Mouse (Mus musculus) intestine, embryonic 14.5 days (tissue): ENCODE measurements around the gene Hip1r. TPM values are rescaled to one million over a fixed set of nuclear protein-coding genes. Genes with fewer than 3 reads are reported as not detected.

Experiments used
- ATAC-seq: fragments of 200-750 bp; cut with Nextera tagmentation; replicated peaks from 2 replicates; pipeline ENCODE4 v1.8.0; 2017; ENCODE audit warnings: low read depth, moderate number of reproducible peaks, moderate TSS enrichment, moderate library complexity; ENCODE audit not compliant: low FRiP score, low TSS enrichment
- DNase-seq: peaks from one replicate; pipeline ENCODE4 v3.0.0-alpha.2; 2018; ENCODE audit warnings: low spot score
- H3K27ac ChIP-seq: fragments of 300-500 bp; sonication (generic); 2 replicates; pipeline ENCODE4 v1.5.1; 2014; ENCODE audit warnings: low read depth, mild to moderate bottlenecking, control low read depth
- H3K27me3 ChIP-seq: fragments of 300-500 bp; sonication (generic); replicated peaks from 2 replicates; pipeline ENCODE4 v1.6.1; 2014; ENCODE audit warnings: low read length, control low read depth; ENCODE audit not compliant: control insufficient read depth, insufficient read depth
- H3K36me3 ChIP-seq: fragments of 300-500 bp; sonication (generic); 2 replicates; pipeline ENCODE4 v1.6.1; 2014; ENCODE audit warnings: low read length, control low read depth; ENCODE audit not compliant: control insufficient read depth, insufficient read depth
- H3K4me1 ChIP-seq: fragments of 300-500 bp; sonication (generic); replicated peaks from 2 replicates; pipeline ENCODE4 v1.6.1; 2014; ENCODE audit warnings: low read length, control low read depth, mixed read lengths; ENCODE audit not compliant: control insufficient read depth, insufficient read depth
- H3K4me2 ChIP-seq: fragments of 300-500 bp; sonication (generic); 2 replicates; pipeline ENCODE4 v1.6.1; 2014; ENCODE audit warnings: low read length
- H3K4me3 ChIP-seq: fragments of 300-500 bp; sonication (generic); 2 replicates; pipeline ENCODE4 v1.5.1; 2014; ENCODE audit warnings: low read depth, low read length, control low read depth, mixed read lengths
- H3K9ac ChIP-seq: fragments of 300-500 bp; sonication (generic); 2 replicates; pipeline ENCODE4 v1.6.1; 2014; ENCODE audit warnings: mild to moderate bottlenecking, low read length
- H3K9me3 ChIP-seq: fragments of 300-500 bp; sonication (generic); 2 replicates; pipeline ENCODE4 v1.6.1; 2016; ENCODE audit warnings: low read length, control low read depth; ENCODE audit not compliant: control insufficient read depth
- WGBS: fragments of 180-500 bp; shearing (Covaris S2); extraction: QIAGEN DNeasy Blood & Tissue Kit; methylation state at CpG from one replicate; pipeline ENCODE4 v1.1.7; 2014; 5-methylcytosine and 5-hydroxymethylcytosine counted together
- polyA plus RNA-seq: library from polyadenylated mRNA; unstranded; fragments of >200 nt; fragmentation: Nextera tagmentation; extraction: Ambion mirVana; gene quantifications from 2 replicates; pipeline ENCODE4 v1.2.1, GENCODE M21; 2014

Gene Hip1r
- polyA plus RNA-seq, 1 experiment from 2014 or later = 17.5 TPM

DNA sequence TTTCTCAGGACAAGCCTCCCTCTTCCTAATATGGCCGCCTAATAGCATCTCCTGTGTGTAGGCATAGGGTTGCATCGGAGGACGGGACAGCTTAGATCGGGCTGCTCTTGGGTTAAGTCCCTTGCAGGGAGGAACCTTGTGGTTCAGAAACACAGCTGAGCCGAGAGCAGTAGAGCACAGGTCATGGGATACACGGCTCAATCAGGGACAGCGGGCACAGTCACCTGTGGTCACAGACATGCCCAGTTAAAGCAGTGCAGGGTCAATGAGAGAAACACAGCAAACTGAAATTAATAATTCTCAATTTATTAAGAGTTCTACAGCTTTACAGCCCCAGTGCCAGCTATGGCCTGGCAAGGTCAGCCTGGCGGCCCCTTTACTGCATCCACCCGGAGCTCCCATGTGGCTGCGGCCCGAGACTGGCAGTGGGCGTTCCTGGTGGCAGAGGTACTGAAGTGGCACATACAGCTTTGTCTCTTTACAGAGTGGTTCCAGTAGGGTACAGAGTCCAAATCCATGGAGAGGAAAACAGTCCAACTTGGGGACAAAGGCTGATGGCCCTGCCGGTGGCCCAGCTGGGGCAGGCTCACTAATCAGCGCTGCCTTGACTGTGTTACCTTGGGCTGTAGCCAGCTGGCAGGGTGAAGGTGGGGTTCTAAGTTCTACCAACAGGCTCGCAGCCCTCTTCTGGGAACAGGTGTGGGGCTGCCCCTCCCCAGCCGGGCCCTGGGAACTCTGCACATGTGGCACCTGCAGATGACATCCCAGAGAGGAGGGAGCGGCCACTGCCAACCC lies 31.1 kb downstream of the Hip1r start:
- Histone ChIP-seq H3K9me3 (no peaks in the 10 kb centered on the region), H3K9ac (no peak overlapping the region), H3K27ac (no peak overlapping the region), H3K36me3 (peaks cover 63% of the 10 kb centered on the region), H3K4me1 (peaks cover 12% of the 10 kb centered on the region; the same call in 1 of the 2 replicates), H3K27me3 (no peaks in the 10 kb centered on the region), H3K4me2 (no peak overlapping the region), H3K4me3 (no peak overlapping the region)
- ATAC-seq (no peak), DNase-seq (no peak)
- WGBS = 88% methylated on average over 17 of the region's 17 CpGs

DNA sequence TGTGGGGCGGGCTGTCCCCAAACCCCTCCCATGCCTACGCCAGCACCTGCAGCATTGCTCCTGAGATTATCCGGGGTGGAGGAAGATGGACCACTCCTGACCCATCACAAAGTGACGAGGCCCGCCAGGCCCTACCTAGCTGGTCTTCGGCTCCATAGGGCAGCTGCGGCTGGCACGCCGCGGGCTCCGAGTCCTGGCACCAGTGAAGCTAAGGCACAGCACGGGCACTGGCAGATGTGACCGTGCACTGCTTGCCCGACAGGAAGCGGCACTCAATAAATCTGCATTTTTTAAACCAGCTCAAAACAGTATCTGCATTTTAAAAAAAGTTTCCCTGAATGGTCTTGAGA lies 31.7 kb downstream of the Hip1r start:
- Histone ChIP-seq H3K9me3 (no peaks in the 10 kb centered on the region), H3K4me1 (peaks cover 12% of the 10 kb centered on the region), H3K4me3 (no peak overlapping the region), H3K27me3 (no peaks in the 10 kb centered on the region), H3K4me2 (no peak overlapping the region), H3K36me3 (peaks cover 69% of the 10 kb centered on the region), H3K9ac (no peak overlapping the region), H3K27ac (no peak overlapping the region)
- ATAC-seq = no peak
- WGBS = 93% methylated on average over 15 of the region's 15 CpGs
- no peak for DNase-seq

DNA sequence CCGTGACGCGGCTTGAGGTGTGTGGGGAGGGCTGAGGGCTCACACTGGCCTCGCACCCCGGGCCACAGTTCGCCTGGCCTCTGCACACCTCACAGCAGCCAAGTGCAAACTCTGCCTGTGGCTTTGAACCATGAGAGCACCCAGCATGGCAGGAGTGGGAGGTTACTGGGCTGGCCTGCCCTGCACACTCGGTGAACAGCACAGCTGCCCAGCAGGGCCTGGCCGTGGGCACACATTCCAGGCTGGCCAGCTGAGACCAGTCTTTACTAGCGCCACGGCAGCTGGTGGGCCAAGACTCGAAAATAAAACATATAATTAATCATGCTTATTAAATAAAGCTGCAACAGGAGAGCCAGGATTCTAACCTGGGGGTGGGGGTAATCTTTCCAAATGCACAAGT lies 32.2 kb downstream of the Hip1r start:
- H3K9ac ChIP-seq = no peak overlapping the region
- no peak overlapping the region for H3K4me2 ChIP-seq
- DNase-seq (no peak), ATAC-seq (no peak)
- H3K36me3 ChIP-seq = peaks cover 73% of the 10 kb centered on the region
- no peaks in the 10 kb centered on the region for H3K9me3 ChIP-seq
- no peak overlapping the region for H3K27ac ChIP-seq
- no peak overlapping the region for H3K4me3 ChIP-seq
- H3K27me3 ChIP-seq = no peaks in the 10 kb centered on the region
- 81% methylated on average over 11 of the region's 11 CpGs for WGBS
- H3K4me1 ChIP-seq = peaks cover 14% of the 10 kb centered on the region

DNA sequence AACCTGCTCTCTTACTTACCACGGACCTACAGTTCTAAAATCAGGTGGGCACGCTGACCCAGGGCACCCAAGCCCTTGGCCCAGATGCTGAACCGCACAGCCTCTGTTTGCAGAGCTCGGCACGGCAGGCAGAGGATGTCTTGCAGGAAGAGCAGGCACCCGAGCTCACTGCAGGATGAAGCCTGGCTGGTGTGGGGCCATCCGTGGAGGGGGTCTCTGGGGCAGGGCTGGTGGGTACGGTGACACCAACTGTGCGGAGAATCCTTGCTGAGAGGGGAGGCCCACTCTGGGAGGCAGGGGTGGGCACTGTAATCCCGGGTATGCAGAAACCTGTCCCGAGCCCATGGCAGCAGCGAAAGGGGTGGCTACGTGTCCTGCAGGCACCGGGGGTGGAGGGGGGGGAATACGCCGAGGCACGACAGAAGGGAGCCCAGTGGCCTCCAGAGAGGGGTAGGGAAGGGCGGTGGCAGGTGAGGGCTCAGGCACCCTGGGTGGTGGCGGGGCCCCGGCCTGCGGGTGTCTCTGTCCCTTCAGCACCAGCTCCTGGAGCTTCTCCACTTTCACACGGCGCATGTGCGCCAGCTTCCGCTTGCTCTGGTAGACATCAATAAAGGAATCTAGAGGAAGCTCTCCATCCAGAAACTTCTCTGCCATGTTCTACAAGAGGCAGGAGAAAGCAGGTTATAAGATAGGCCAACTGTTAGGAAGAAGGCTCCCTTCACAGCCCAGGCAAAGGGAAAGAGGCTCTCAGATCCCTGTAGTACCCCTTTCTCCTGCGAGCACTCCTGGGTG lies 32.9 kb downstream of the Hip1r start:
- H3K9me3 ChIP-seq = no peaks in the 10 kb centered on the region
- no peak overlapping the region for H3K9ac ChIP-seq
- H3K4me2 ChIP-seq = no peak overlapping the region
- 85% methylated on average over 26 of the region's 26 CpGs for WGBS
- peaks cover 70% of the 10 kb centered on the region for H3K36me3 ChIP-seq
- no peaks in the 10 kb centered on the region for H3K27me3 ChIP-seq
- no peak overlapping the region for H3K27ac ChIP-seq
- no peak overlapping the region for H3K4me3 ChIP-seq
- ATAC-seq (no peak), DNase-seq (no peak)
- H3K4me1 ChIP-seq = peaks cover 21% of the 10 kb centered on the region

DNA sequence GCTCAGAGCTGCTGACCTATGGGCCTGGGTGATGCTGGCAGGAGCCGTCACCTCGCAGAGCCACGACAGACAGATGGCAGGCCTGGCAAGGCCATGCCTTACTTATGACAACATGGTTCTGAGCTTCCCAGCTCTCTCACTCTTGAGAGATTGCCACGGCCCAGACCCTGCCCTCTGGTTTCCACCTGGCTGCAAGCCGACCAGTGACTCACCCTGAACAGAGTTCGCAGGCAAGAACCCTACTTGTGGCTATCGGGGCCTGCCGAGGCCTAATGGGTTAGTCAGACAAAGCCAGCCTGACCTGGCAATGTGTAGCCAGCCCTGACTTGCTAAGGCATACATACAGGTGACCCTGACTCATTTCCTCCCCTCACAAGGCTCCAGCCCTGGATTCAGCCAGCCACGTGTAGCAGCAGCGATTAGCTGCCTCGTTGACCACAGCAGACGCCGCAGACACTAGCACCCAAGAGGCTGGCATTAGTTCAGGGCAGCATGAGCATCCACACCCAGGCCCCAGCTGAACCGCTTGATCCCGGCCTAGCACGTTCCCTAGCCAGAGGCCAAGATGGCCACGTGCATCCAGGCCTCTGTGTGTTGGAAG lies 33.6 kb downstream of the Hip1r start:
- H3K9me3 ChIP-seq = no peaks in the 10 kb centered on the region
- DNase-seq = no peak
- ATAC-seq = no peak
- peaks cover 28% of the 10 kb centered on the region for H3K4me1 ChIP-seq
- no peak overlapping the region for H3K4me3 ChIP-seq
- no peak overlapping the region for H3K4me2 ChIP-seq
- no peak overlapping the region for H3K27ac ChIP-seq
- no peak overlapping the region for H3K9ac ChIP-seq
- WGBS = 91% methylated on average over 17 of the region's 17 CpGs
- H3K27me3 ChIP-seq = no peaks in the 10 kb centered on the region
- H3K36me3 ChIP-seq = peaks cover 65% of the 10 kb centered on the region

DNA sequence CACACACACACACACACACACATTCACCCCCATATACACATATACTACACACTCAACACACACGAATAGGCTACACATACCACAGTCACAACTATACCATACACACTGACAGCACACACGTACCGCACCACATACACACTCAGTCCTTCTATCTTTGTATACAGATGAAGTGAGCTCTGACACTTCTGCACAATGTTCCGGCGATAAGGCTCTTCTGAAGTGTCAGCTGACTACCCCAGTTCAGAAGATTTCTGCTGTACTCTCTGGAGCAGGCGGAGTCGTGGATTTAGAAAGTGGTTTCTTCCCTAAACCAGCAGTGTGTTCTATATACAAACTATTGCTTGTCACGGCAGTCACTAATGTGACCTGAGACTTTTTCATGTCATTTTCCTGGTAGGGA lies 36.6 kb downstream of the Hip1r start:
- H3K4me2 ChIP-seq = no peak overlapping the region
- 72% methylated on average over 8 of the region's 8 CpGs for WGBS
- ATAC-seq (no peak), DNase-seq (no peak)
- no peak overlapping the region for H3K4me3 ChIP-seq
- H3K36me3 ChIP-seq = peaks cover 53% of the 10 kb centered on the region
- no peak overlapping the region for H3K9ac ChIP-seq
- no peaks in the 10 kb centered on the region for H3K9me3 ChIP-seq
- H3K27ac ChIP-seq = no peak overlapping the region
- H3K27me3 ChIP-seq = no peaks in the 10 kb centered on the region
- H3K4me1 ChIP-seq = peaks cover 34% of the 10 kb centered on the region

DNA sequence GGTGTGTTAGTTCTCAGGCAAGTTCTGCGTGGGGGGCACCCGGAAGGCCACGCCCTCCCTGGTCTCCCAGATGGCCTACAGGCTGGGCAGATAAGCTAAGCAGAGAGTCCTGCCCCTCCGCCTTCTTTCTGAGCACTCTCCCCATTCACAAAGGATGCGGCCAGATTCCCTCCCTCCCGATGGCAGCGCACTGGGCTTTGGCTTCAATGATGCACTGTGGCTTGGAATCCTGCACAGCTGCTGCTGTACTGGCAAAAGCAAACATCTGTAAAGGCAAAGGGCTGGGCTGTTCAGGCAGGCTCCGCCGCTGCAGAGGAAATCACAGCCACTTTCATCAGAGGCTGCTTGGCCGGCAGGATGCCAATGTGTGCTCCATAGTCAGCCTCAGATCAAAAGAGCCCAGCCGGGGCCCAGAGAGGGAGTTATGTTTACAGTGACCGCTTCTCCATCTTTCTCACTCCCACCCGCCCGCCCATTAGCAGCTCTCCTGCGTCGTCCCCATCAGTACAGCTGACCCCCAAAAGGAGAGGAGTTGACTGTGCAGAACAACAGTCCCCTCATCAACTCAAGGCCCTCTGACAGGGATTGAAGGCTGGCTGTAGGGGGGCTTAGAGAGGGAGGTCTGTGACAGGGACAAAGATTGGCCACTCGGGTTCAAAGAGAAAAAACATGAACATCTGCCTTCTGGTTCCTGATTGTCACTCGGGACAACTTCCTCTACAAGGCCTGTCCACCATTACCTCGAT lies 37.7 kb downstream of the Hip1r start:
- H3K9ac ChIP-seq = no peak overlapping the region
- H3K27ac ChIP-seq = peak overlapping the region; percentile 77
- H3K4me3 ChIP-seq = no peak overlapping the region
- peaks cover 43% of the 10 kb centered on the region for H3K36me3 ChIP-seq
- ATAC-seq (peak; percentile 48), DNase-seq (peak; percentile 74)
- 9% methylated on average over 19 of the region's 19 CpGs for WGBS
- H3K27me3 ChIP-seq = no peaks in the 10 kb centered on the region
- peaks cover 36% of the 10 kb centered on the region for H3K4me1 ChIP-seq
- peak overlapping the region; percentile 31 for H3K4me2 ChIP-seq
- H3K9me3 ChIP-seq = no peaks in the 10 kb centered on the region

DNA sequence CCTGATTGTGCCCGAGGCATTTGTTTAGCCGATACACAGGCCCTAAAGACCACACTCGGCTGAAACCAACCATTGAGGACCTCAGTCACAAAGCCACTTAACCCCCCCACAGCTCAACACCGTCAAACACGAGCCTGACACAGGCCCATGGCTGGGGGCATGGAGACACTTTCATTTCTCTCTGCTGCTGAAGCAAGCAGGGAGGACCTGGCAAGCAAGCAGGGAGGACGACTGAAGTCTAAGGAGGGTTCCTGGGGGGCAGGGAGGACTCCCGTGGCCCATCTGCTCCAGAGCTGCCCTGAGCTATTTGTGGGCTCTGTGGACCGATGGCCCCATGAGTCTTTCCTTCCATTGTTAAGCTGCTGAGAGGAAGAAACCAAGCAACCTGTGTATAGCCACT lies 38.5 kb downstream of the Hip1r start:
- Histone ChIP-seq H3K27ac (peak overlapping the region; percentile 77; the same call in 1 of the 2 replicates), H3K4me2 (0 out of 2 replicates have a peak overlapping the region, but pooled peaks have one; percentile 20), H3K27me3 (no peaks in the 10 kb centered on the region), H3K9me3 (no peaks in the 10 kb centered on the region), H3K36me3 (peaks cover 35% of the 10 kb centered on the region), H3K4me1 (peaks cover 36% of the 10 kb centered on the region), H3K9ac (no peak overlapping the region), H3K4me3 (no peak overlapping the region)
- DNase-seq (no peak), ATAC-seq (no peak)
- WGBS = 28% methylated on average over 8 of the region's 8 CpGs
